9 mouse cellular contexts compared by ENCODE assay signal in the genomic region with DNA sequence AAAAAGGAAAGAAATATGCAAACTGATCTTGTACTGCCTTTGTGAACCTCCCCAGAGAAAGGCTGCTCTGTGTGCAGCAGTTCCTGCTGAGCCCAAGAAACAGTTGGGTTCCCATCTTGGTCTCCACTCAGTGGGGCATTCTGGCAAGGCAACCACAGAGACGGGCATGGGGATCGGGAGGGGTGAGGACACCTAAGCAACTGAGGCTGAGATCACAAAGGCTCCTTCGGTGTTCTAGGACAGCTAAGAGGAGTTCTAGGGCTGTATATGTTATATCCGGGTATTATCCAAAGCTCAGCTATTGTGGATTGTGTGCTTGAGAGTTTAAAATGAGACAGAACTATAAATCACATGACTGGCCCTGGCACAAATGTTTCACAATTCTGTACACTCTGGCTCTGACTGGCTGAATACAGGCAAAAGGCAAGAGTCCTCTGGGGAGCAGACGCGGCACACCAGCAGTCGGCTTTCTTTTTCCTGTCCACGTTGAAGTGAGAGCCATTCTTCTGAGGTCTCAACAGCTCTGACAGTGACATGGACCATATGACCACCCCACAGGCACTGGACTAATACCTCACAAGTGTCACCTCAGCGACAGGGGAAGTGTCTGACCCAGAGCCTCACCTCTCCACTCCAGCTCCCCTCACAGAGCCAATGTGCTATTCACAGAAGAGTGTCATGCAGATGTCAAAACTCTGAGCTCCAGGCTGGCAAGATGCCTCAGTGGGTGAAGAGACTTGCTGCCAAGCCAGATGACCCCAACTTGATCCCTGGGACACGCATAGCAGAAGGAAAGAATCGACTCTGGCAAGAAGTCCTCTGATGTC.
DNase-seq lines count a peak whose midpoint lies in the region; ATAC-seq lines count a peak whose summit lies in the region.
"Had no signal": no experiment of that assay in that cellular context is flagged by ENCODE, and none has a peak within 500 bp of the region (broad histone marks: within the 10 kb centered on the region; RNA-seq: fewer than 3 reads in every experiment).

No protein-coding gene starts in this region.

- ATAC-seq in erythroblast, adult 5-6 weeks (replicated peaks; ENCODE audit: low FRiP score, poor library complexity, severe bottlenecking) = no peak

- DNase-seq in left cerebral cortex, postnatal 4 days = peak; percentile 10
- DNase-seq in left cerebral cortex, adult 8-10 months (ENCODE audit: low spot score in 2 of 2) = no peak
- DNase-seq in heart, adult 18-20 months = peak; percentile 68 to 77
- DNase-seq in kidney, adult 8-10 months = peak; percentile 29 to 45
- peak; percentile 36 to 73 for DNase-seq in lung, postnatal 4 days
- no peak for DNase-seq in thymus, postnatal 4 days
- no peak for DNase-seq in embryo, embryonic 10 days (ENCODE audit: low spot score)
- DNase-seq: liver, embryonic 13.5 days had no signal

- intact Hi-C loops in left cerebral cortex, postnatal 4 days (cut with DNase I) = no loop called here

Comparison
In these comparisons a context has a peak if more than half of its experiments do, and no peak if none do; other contexts are left out.
1. DNase-seq: peak in left cerebral cortex, postnatal 4 days (single experiment), heart, adult 18-20 months (2 of 2), kidney, adult 8-10 months (2 of 2) and lung, postnatal 4 days (2 of 2); none in left cerebral cortex, adult 8-10 months (0 of 2), thymus, postnatal 4 days (single experiment) and embryo, embryonic 10 days (single experiment).